Mouse (Mus musculus): Measurements from ENCODE around the gene Tjap1. TPM values are rescaled to one million over a fixed set of nuclear protein-coding genes. Genes with fewer than 3 reads are reported as not detected.

Gene Tjap1
- total RNA-seq, 2 experiments from 2014 or later = 35.9 to 48.4 TPM

GRCm38 (mm10) chr17:46221601-46222000, 61.2 kb downstream of the Tjap1 start:
- no peak for DNase-seq (ENCODE audit: low spot score in 2 of 2)
- intact Hi-C loops (cut with DNase I) = loop anchor here (5.0 kb wide), 1 partner anchor 39 kb away; no protein-coding TSS in a partner anchor

GRCm38 (mm10) chr17:46210550-46210949, 72.3 kb downstream of the Tjap1 start:
- DNase-seq (ENCODE audit: low spot score in 2 of 2) = no peak
- intact Hi-C loops (cut with DNase I) = no loop called here

Small RNAs within 50 kb of the gene (microRNA-seq; reads per million reads assigned to microRNA genes)
- not detected for gene Mir693

Other genes starting within 250 kb of the Tjap1 start
- 10 to 100 TPM; 84.1 to 88.9 TPM for gene Mrps18a, start 172.0 kb downstream of the Tjap1 start, total RNA-seq (2021)
- 10 to 100 TPM; 17.7 to 19.5 TPM for gene Rsph9, start 138.8 kb downstream of the Tjap1 start, total RNA-seq (2021)
- gene Mad2l1bp, start 129.5 kb downstream of the Tjap1 start, total RNA-seq (2021) = 10 to 100 TPM; 11.4 to 15.5 TPM
- 100 to 1,000 TPM in 1 of 2 experiments, 10 to 100 TPM in 1; 89.4 to 135 TPM for gene Gtpbp2, start 122.0 kb downstream of the Tjap1 start, total RNA-seq (2021)
- 1 to 10 TPM; 6.3 to 7.1 TPM for gene Polh, start 80.4 kb downstream of the Tjap1 start, total RNA-seq (2021)
- 10 to 100 TPM; 39.3 to 42.9 TPM for gene Xpo5, start 80.2 kb downstream of the Tjap1 start, total RNA-seq (2021)
- gene Polr1c, start 35.0 kb downstream of the Tjap1 start, total RNA-seq (2021) = 10 to 100 TPM; 36.3 to 38.8 TPM
- gene Yipf3, start 34.9 kb downstream of the Tjap1 start, total RNA-seq (2021) = 10 to 100 TPM; 84.6 to 85.6 TPM
- gene Lrrc73, start 29.5 kb downstream of the Tjap1 start, total RNA-seq (2021) = 10 to 100 TPM; 63.1 to 73.6 TPM
- gene Dlk2, start 14.4 kb upstream of the Tjap1 start, total RNA-seq (2021) = 10 to 100 TPM; 50.7 to 71.8 TPM
- 10 to 100 TPM in 1 of 2 experiments, 1 to 10 TPM in 1; 8.1 to 11.9 TPM for gene Abcc10, start 45.3 kb upstream of the Tjap1 start, total RNA-seq (2021)
- 10 to 100 TPM; 54.1 to 64.3 TPM for gene Zfp318, start 100.7 kb upstream of the Tjap1 start, total RNA-seq (2021)
- 1 to 10 TPM; 1.7 to 6.5 TPM for gene Crip3, start 145.9 kb upstream of the Tjap1 start, total RNA-seq (2021)
- under 1 TPM in 1 of 2 experiments, not detected in 1; 0.20 TPM for gene Slc22a7, start 155.4 kb upstream of the Tjap1 start, total RNA-seq (2021)
- 100 to 1,000 TPM; 126 to 139 TPM for gene Ttbk1, start 204.6 kb upstream of the Tjap1 start, total RNA-seq (2021)
- gene Dnph1, start 213.7 kb upstream of the Tjap1 start, total RNA-seq (2021) = 1 to 10 TPM; 3.5 to 5.4 TPM